Mouse (Mus musculus) lung, postnatal 4 days (tissue): ENCODE results near the gene Gpsm3.

Source experiments
- DNase-seq, 2 experiments: peaks; one replicate each; pipeline ENCODE4 v3.0.0; 2021

Gene Gpsm3

GRCm38 (mm10) chr17:34630761-34631301 is 41.2 kb downstream of the Gpsm3 start:
- DNase-seq: peak in 1 of 2 experiments; percentile 32

- peak in 1 of 2 experiments; percentile 30 for DNase-seq
Measured at GRCm38 (mm10) chr17:34631647-34632046, 42.0 kb downstream of the Gpsm3 start.

DNA sequence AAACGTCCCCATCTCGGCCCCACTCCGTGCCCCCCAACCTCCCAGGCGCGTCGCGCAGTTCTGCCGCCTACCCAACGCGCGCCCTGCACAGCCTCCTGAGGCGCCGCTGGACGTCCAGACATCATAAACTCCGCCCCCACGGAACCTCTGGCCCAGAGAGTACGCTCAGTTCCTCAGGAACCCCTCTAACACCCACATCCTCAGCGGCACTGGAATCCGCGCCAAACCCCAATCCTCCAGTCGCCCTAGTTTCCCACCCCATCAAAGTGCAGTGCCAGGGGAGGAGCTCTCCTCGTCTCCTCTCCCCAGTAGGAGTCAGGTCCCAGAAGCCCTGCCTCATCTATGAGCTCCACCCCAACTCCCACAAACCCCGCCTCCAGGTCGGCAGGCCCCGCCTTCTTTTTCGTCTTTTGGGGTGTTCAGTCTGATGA is 42.7 kb downstream of the Gpsm3 start:
- peak; percentile 87 for DNase-seq

DNA sequence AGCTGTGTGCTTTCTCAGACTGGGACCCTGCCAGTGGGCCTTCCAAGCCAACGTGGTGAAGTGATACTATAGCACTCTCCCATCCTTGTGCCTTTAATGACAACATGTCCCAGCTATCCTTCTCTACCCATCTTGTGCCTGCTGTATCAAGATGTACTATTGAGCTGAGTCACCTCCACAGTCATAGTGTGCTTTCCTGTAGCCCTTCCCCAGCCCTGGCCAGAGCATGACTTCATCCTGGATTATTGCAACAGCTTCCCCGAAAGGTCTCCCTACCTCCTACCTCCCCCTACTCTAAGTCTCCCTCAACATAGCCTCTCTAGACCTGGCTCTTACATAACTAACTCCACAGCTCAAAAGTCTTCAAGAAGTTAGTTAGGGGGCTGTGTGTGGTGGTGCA is 46.1 kb downstream of the Gpsm3 start:
- DNase-seq: no peak

DNA sequence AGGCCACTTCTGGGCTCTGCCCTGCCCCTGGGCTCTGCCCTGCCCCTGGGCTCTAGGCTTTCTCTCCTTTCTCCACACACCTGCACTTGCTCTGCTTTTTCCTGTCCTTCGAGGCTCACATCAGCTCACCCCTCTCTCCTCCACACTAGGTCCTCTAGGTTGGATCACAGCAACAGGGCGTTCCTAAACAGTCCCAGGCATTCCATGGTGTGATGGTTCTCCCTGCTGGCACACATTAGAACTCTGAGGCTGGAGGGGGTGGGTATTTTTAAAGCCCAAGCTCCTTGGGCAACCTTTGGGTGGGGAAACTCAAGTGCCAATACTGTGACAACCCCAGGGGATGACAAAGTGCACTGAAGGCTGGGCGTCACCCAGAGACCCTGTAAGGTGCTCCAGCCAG is 47.9 kb downstream of the Gpsm3 start:
- DNase-seq: no peak

GRCm38 (mm10) chr17:34639461-34640255 is 50.1 kb downstream of the Gpsm3 start:
- DNase-seq: no peak

- DNase-seq: peak in 1 of 2 experiments; percentile 80
Measured at GRCm38 (mm10) chr17:34640778-34641601, 51.4 kb downstream of the Gpsm3 start.
